Mouse (Mus musculus) brain, embryonic 18.5 days (tissue): ENCODE measurements around the gene Gm20388.

Experiments used
- DNase-seq: peaks from one replicate; pipeline ENCODE4 v3.0.0-alpha.2; 2012; ENCODE audit warnings: low read depth, low spot score

Gm20388 gene

DNA sequence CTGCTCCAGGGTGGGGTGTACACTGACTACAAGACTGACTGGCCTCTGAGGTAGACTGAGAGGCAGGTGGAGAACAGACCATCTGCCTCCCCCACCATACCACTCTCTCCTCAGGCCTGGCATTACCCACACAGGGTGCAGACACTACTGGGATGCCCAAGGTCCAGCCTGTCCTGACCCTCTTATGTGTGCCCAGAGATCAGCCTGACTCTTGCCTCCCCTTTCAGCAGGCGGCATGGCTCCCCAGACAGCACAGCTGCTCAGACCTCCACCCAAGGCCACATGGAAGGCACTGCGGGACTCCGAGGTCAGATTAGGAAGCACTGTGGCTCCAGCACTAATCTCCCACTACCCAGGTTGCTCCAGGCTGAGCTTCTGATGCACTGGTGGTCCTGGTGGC is 2760.1 kb downstream of the Gm20388 start:
- DNase-seq: no peak

DNA sequence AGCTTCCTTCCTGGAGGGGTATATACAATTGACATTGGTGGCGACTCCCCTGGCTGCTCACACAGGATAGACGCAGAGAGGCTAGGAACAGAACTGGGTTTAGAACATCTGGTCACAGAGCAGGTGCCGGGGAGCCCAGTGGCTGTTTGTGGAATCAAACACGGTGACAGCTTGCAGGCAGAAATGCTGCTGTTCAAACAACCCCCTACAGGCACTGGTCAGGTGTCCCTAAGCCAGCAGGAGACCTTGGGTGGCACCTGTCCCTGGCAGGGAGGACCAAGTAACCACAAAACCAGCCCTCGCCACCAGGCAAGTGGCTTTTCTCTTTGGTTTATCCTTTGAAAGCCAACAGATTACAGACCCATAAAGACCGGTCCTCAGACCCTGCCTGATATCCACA is 2761.3 kb downstream of the Gm20388 start:
- DNase-seq: no peak

DNA sequence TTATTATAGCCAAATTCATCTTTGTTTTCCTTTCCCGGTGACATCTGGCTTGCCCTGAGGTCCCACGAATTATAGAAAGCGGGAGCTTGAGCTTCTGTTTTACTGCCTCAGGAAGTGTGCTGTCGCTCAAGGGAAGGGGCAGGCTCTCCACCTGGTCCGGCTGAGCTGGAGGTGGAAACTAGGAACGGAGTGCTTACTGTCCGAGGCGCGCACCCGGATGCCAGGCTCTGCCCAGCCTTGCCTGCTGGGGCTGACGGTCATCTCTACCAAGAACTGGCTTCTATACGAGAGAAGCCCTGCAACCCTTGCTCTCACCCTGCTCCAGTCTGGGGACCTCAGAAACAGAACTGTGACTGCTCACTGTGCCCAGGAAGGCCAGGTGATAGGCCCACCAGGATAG is 2763.3 kb downstream of the Gm20388 start:
- no peak for DNase-seq

DNA sequence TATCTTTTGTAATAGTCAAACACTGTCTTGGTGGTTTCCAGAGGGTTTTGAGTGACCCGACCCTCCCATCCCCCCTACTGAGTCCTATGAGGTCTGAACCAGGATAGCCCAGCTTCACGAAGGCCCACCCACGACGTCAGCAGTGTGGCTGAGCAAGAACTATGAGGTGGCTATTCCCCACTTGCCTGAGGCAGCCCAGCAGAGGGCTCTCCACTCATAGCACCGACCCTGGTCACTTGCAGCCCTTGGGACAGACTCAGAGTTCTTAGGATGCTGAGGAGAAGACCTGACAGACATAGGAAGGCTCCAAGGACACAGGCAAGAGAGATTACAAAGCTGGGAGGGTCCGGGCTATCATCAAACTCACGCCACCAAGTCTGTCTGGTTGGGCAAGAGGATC is 2764.4 kb downstream of the Gm20388 start:
- no peak for DNase-seq

DNA sequence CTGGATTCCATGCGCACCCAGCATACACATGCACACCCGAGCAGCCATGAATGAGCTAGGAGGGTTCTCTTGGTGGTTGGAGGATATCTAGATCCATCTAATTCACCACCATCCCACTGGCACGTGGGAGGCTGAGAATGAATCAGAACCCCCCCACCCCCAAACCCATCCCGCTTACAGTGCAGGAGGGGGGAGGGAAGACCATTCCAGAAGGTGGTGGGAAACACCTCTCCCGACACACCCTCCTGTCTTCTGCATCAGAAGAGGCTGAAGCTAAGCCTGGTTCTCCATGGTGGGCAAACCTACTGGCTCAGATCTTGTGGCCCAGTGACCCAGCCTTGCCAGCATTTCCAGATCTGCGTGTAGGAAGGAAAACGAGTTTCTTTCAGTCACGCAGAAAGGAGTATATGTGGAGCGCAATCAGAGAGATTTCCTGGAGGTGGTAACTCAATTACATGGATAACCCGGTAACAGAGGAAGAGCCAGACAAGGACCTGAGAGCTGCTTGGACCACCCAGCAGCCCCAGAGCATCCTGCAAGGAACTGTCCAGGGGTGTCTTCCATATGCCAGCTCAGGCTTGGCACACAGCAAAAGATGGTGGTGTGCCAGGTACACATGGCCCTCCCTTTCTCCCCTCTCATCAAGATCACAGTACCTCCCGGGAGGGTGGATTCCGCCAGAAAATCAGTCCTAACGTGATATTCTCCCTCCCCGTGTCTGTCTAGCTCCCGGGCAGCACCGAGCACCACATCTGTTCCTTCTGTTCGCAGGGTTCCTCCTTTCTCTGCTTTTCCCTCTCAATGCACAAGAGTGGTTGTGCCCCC is 2765.2 kb downstream of the Gm20388 start:
- DNase-seq: no peak

DNA sequence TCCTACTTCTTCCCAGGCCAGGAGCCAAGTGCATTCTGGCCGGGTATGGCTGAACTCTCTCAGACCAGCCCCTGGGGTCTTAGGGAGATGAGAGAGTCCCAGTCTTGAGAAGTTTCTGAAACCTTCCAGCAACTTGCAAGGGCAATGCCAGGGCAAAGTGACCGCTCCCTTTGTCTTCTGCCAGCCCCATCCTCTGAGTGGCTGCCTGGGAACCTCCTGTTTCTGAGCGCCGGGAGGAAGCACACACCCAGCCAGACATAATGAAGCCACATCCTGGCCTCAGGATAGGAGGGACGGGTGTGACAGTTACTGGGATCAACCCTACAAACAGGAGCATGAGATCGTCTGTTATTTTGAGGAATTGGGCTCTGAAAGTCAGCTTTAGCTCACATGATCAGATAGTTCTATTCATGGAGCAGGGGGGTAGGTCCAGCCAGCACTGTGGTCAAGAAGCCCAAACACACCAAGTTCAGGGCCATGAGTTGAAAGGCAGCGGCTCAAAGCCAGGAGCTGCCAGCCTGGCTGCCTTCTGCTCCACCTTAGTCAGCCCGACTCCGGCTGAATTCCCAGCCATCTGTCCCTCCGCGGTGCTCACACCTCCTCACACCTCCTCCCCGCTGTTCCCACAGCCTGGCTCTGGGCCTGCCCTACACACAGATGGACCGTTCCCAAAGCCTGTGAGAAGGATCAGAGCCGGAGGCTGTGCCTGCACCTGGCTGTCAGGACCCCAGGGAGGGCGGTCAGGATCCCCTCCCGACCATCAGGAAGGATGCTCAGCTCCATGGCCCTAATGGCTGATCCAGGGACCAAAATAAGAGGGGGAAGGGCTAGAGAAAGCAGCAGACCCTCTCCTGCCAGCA is 2766.2 kb downstream of the Gm20388 start:
- DNase-seq: no peak

DNA sequence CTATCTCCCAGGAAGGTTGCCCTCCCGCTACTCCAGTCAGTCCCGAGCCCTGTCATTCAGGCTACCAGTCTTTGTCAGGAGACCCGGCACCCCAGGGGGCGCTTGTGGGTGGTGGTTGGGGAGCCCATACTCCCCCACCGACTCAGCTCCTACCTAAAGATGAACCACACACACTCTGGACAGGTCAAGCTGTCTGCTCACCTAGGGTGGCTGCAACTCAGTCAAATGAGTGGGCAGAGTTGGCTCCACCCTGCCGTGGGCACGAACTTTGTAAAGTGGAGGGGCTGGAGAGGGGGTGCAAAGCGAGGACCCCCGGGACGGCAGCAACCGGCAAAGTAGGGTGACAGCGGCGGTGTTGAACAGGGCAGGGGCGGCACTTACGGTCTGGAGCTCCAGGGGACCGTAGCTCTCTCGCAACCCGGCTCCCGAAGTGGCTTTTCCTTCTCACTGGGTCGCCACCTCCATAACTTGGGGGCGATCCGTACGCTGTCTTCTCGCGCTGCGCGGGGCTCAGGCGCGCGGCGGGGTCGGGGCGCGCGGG is 2766.9 kb downstream of the Gm20388 start:
- no peak for DNase-seq

DNA sequence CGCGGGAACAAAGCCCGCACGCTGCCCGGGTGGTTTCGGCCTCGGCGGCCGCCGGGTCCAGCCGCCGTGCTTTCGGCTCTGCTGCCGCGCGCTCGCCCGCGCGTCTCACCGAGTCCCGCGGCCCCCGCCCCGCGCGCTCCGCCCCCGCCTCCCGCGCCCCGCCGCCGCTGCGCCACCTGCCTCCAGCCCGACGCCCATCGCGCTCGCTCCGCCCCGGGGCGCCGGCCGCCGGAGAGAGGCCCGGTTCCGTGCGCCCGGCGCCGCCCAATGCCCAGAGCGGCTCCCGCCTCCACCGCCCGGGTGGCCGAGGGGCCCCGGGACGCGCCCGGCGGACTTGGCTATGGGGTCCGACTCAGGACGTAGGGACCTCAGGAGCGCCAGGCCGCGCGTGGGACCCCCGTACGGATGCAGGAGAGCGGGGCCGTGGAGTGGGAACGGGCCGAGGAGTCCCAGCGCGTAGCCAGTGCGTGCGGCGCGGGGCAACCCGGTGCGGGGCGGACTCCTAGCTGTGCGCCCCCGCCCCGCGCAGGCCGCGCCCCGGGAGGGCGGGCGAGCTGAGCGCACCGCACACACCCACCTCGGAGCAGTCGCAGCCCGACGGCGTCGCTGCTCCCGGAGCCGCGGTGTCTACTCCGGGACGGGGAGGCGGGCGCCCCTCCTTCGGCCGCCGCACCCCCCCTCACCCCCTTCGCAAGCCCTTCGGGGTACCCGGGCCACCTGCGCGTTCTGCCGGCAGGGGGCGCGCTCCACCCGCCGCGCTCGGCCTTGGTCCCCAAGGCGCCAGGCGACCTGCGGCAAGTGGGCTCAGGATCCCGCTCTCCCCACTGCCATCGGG is 2767.6 kb downstream of the Gm20388 start:
- DNase-seq: no peak

DNA sequence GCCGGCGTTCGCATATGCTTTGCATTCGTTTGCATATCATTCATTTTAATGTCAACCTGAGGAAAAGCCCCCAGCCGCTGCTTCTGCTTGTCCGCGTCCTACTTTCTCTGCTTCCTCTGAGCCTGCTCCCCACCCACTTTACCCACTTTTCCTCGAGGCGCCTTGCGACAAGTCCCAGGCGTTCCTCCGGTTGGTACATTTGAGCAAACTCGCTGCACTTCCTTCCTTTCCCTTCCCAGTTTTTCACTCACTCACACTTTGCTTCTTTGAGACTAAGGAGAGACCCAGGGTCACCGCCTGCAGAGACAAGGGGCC is 2768.2 kb downstream of the Gm20388 start:
- DNase-seq: no peak

DNA sequence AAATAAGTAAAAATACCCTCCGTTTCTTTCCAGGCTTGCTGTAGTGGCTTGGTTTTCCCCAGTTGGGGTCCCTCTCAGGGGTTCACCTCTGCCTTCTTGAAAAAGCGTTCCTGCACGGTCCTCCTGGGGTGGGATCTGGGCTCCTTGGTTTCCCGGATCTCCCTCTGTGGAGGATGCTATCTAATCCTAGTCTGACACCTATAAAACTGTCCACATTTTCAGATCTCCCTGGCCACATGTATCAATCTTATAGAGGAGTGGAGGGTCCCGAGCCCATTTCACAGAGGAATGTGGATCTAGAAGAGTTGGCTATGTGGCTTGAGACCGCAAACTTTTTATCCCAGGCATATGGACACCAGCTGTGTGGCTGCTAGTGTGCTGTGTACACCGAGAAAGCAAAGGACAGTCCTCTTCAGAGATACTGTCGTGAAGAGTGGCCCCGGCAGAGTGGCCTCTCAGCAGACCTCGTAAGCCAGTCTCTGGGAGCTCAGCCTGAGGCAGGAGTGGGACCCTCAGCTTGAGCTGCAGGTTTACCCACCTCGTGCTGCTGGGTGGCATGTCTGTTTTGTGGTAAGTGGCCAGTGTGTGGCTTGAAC is 2768.8 kb downstream of the Gm20388 start:
- DNase-seq: no peak

DNA sequence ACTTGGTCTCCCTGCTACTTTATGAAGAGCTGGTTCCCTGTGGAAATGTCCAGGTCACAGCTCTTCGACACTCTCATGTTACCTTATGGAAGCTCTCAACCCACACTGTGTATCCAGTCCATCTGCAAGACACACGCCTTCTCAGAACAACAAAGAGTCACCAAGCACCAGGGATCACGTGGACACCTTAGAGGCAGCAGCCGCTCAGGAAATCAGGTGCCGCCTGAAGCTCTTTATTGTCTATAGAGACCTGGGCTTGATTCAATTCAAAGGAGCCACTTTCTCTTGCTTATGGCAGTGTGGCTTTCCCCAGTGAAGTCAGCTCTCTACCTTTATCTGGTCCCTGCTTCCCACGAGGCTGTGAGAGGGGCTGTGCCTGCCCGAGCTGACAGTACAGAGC is 2769.5 kb downstream of the Gm20388 start:
- DNase-seq: no peak

DNA sequence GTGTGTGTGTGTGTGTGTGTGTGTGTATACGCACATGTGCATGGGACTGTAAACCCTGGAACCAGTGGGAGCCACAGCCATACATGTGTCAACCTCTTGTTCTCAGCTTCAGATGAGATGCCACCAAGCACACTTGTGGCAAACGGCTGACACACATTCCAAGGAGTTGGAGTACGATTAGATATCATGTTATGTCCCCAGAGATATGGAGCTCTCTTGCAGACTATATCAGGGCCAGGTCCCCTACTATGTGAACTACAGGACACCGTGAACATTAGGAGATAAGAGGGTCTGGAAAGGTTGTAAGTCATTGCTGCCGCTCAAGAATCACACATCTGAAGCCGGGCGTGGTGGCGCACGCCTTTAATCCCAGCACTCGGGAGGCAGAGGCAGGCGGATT is 2772.2 kb downstream of the Gm20388 start:
- no peak for DNase-seq

DNA sequence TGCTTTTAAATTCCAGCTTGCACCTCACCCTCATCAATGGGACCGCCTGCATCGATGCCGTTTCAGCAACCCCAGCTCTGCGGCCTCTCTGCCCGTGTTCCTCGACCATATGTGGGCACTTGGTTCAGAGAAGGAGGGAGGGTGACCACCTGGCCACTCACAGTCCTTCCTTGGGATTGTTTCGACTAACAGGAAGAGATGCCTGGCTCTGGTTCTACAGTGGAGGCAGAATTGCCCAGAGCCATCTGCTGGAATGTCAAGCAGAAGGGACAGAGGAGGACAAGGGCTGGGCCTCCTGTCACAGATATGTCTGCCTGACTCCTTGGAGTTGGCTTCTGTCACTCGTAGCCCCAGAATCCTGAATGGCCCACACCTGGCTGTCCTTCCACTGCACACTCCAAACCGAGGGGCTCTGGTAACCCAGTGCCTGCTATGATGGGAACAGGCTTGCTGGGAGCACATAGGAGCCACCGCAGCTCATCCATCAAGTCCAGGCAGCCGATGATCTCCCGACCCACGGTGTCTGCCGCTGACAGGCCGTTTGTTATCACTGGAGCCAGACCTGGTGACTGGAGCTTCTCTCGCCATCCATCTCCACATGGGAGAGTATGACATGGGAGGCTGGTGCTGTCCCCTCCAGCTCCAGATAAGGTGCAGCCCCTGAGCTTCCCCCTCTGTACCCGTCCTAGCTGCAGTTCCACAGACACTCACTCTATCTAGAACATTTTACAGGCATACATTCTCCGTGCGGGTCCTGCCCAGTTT is 2774.6 kb downstream of the Gm20388 start:
- DNase-seq: no peak

DNA sequence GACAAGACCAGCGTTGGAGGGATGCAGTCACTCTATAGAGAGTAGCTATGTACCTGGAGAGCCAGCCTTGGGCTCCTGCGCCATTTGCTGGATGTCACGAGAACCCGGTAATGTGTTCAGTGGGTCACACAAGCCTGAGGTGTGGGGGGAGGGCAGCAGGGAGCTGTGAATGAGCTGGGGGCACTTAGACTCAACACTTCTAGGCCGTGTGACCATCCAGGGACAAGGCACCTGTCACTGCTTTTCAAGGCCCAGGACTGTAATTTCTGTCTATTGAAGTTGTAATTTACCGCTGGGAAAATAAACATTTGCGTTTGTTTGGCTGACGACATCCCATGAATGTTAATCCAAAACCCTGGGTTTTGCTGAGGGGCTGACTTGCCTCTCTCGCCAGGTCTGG is 2776.2 kb downstream of the Gm20388 start:
- DNase-seq: no peak

DNA sequence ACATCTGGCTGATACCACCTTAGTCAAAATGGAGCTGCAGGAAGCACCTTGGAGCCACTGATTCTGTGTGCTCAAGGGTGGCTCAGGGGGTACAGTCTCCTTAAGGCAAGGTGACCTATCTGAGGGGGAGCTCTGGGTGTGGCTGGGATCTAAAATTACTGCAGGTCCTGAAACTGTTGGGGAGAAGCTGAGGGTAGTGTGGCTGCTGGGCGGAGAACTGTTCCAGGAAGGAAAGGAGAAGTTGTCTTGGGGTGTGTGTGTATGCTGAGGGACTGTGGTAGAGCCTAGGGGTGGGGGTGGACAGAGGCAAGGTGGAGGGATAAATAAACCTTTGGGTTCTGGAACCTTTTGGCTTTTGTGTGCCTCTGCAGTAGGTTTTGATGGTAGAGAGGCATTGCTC is 2778.7 kb downstream of the Gm20388 start:
- no peak for DNase-seq

DNA sequence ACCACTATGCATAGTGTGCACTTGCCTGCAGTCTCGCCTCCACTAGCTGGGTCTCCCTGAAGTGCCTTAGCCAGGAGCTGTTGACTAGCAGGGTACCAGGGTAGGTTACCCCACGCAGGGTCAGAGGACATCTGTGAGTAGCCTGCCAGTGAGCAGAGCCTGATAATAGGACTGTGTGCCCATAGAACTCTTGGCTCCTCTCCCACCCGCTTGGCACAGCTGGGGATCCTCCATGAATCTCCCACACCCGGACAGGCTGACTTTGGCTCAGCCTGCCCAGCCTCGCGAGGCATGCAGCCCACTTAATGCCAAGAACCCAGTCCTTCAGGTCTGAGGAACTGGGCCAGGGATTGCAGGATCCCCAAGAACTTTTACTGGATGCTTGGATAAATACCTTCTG is 2780.4 kb downstream of the Gm20388 start:
- no peak for DNase-seq

DNA sequence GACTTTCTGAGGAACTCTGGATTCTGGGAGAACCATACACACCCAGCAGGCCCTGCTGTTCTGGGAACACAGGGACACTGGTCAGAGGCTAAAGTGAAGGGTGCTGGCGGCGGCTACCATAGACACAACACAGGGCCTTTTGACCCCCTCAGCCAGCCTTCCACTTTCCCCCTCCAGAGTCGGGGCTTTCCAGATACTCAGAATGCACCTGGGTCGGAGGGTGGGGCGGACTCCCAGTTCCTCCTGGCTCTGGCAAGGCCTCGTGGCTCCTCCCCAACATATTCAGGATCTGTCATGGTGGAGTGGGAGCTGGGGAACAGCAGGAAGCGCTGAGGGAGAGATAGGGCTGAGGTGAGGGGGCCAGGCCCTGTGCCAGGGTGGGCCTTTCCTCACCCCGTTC is 2781.5 kb downstream of the Gm20388 start:
- no peak for DNase-seq

DNA sequence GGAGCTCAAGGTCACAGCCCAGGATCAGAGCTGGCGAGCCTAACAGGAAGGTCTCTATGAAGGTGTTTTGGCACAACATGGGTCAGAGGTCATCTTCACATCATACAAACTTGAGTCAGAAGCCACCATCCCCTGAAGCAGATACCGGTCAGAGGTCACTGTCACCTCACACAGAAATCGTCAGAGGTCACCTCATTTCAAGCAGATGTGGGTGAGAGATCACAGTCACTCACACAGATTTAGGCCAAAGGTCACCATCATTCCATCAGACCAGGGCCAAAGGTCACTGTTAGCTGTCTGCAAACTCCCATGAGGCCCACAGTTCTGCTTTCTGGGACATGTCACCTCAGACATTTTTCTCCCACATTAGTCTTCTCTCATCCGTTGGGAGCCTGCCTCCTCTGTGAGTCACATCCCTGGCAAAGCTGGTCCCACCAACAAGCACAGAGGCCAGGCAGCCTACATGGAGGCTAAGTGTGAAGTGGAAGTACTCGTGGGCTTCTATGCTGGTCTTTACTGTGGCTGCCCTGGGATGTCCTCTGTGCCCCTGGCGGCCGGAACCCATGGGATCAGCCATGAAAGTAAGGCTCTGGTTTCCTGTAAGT is 2784.9 kb downstream of the Gm20388 start:
- no peak for DNase-seq

DNA sequence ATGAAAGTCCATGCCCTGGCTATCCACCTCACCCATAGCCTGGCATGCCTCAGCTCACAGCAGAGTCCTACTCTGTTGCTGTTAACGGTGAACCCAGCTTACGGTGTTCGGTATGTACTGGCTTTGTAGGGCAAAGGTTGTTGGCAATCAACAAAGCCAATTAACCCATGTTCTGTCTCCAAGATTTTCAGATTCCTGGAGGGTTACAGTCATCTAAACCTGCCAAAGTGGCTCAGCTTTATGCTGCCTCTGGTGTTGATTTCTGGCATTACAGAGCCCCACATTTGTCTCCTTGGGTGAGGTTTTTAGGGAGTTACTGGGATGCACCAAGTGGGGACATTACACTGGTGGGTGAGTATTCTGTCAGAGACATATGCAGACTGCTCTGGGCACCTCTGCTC is 2786.5 kb downstream of the Gm20388 start:
- no peak for DNase-seq

DNA sequence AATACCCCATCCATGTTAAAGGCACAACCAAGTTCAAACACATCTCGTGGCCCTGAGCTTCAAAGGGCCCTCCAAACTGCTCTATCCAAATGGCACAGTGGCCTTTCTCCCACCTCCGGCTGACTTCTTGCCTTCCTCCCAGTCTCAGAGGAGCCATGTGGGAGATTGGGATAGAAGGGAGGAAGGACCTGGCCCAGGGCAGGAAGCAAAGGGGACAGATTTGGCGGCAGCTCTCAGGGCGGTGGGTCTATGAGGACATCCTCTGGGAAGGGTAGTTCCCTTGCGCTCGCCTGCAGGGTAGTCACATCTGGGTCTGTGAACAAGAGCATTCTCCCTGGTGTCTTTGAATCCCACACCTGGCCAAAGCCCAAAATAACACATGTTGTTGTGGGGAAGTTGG is 2786.9 kb downstream of the Gm20388 start:
- DNase-seq: no peak
